Mouse (Mus musculus) brown adipose tissue, adult 24 weeks (tissue): Measurements from ENCODE around the gene Iqcn. TPM values are rescaled to one million over a fixed set of nuclear protein-coding genes. Genes with fewer than 3 reads are reported as not detected.

Experiments
- H3K27ac ChIP-seq: fragments of 200-500 bp; replicated peaks from 2 replicates; pipeline ENCODE4 v1.5.1; 2012; ENCODE audit warnings: low read depth, mild to moderate bottlenecking, low read length
- H3K4me1 ChIP-seq: fragments of 200-500 bp; 2 replicates; pipeline ENCODE4 v1.6.1; 2012; ENCODE audit warnings: low read length, mixed read lengths; ENCODE audit not compliant: control insufficient read depth, insufficient read depth, insufficient read length
- H3K4me3 ChIP-seq: fragments of 200-500 bp; 2 replicates; pipeline ENCODE4 v1.5.1; 2012; ENCODE audit warnings: low read depth, mild to moderate bottlenecking, low read length, moderate library complexity; ENCODE audit not compliant: insufficient read depth
- polyA plus RNA-seq: library from polyadenylated mRNA; stranded (reverse); fragments of >200 nt; gene quantifications from 2 replicates; pipeline ENCODE4 v1.2.4, GENCODE M21; 2012; ENCODE audit not compliant: missing spikeins, insufficient read depth, insufficient read length

Iqcn gene
- polyA plus RNA-seq, 1 experiment = not detected

- Histone ChIP-seq H3K27ac (no peak overlapping the region), H3K4me3 (no peak overlapping the region), H3K4me1 (peaks cover 14% of the 10 kb centered on the region)
Observed at GRCm38 (mm10) chr8:70758308-70758615, 55.0 kb downstream of the Iqcn start.

GRCm38 (mm10) chr8:70758616-70759561 is 55.6 kb downstream of the Iqcn start:
- peak overlapping the region; percentile 70 for H3K4me3 ChIP-seq
- H3K27ac ChIP-seq = peak overlapping the region; percentile 37; the same call in 1 of the 2 replicates

GRCm38 (mm10) chr8:70760350-70760749 is 57.1 kb downstream of the Iqcn start:
- Histone ChIP-seq H3K4me1 (peaks cover 6% of the 10 kb centered on the region), H3K4me3 (peak overlapping the region; percentile 70), H3K27ac (peak overlapping the region; percentile 33)

More at GRCm38 (mm10) chr8:70758616-70759561, 55.6 kb downstream of the Iqcn start:
- H3K4me1 ChIP-seq = peaks cover 9% of the 10 kb centered on the region

GRCm38 (mm10) chr8:70760775-70761406 is 57.6 kb downstream of the Iqcn start, which contains the start of gene Mpv17l2:
Gene Mpv17l2 (minus strand): TSS chr8:70760946.
- peaks cover 6% of the 10 kb centered on the region for H3K4me1 ChIP-seq
- peak within 1 kb of the TSS; percentile 70 for H3K4me3 ChIP-seq
- H3K27ac ChIP-seq = peak within 1 kb of the TSS; percentile 92

GRCm38 (mm10) chr8:70762118-70762517 is 58.9 kb downstream of the Iqcn start:
- Histone ChIP-seq H3K27ac (0 out of 2 replicates have a peak overlapping the region, but pooled peaks have one; percentile 3), H3K4me3 (no peak overlapping the region)

GRCm38 (mm10) chr8:70763354-70763753 is 60.1 kb downstream of the Iqcn start:
- H3K27ac ChIP-seq = no peak overlapping the region
- H3K4me3 ChIP-seq = no peak overlapping the region
- H3K4me1 ChIP-seq = peaks cover 11% of the 10 kb centered on the region

More at GRCm38 (mm10) chr8:70762118-70762517, 58.9 kb downstream of the Iqcn start:
- peaks cover 11% of the 10 kb centered on the region for H3K4me1 ChIP-seq

GRCm38 (mm10) chr8:70764026-70764425 is 60.8 kb downstream of the Iqcn start:
- no peak overlapping the region for H3K27ac ChIP-seq
- H3K4me3 ChIP-seq = no peak overlapping the region
- H3K4me1 ChIP-seq = peaks cover 11% of the 10 kb centered on the region

- Histone ChIP-seq H3K27ac (no peak overlapping the region), H3K4me3 (no peak overlapping the region), H3K4me1 (peaks cover 11% of the 10 kb centered on the region)
Observed at GRCm38 (mm10) chr8:70764676-70765075, 61.4 kb downstream of the Iqcn start.

- 0 out of 2 replicates have a peak overlapping the region, but pooled peaks have one; percentile 6 for H3K4me3 ChIP-seq
- no peak overlapping the region for H3K27ac ChIP-seq
- H3K4me1 ChIP-seq = peaks cover 7% of the 10 kb centered on the region
Observed at GRCm38 (mm10) chr8:70765329-70765728, 62.1 kb downstream of the Iqcn start.

- peak overlapping the region; percentile 41; the same call in 1 of the 2 replicates for H3K27ac ChIP-seq
- H3K4me3 ChIP-seq = peak overlapping the region; percentile 54
- H3K4me1 ChIP-seq = peaks cover 7% of the 10 kb centered on the region
Observed at GRCm38 (mm10) chr8:70765838-70766570, 62.7 kb downstream of the Iqcn start.

- Histone ChIP-seq H3K4me3 (peak overlapping the region; percentile 54), H3K27ac (peak overlapping the region; percentile 41)
Observed at GRCm38 (mm10) chr8:70766571-70767440, 63.5 kb downstream of the Iqcn start.

More at GRCm38 (mm10) chr8:70766571-70767440, 63.5 kb downstream of the Iqcn start:
- peaks cover 5% of the 10 kb centered on the region for H3K4me1 ChIP-seq
